Mouse (Mus musculus) urinary bladder, postnatal 14 days (tissue): Measurements from ENCODE around the gene March9.

Experiments
- DNase-seq: peaks from one replicate; pipeline ENCODE4 v3.0.0; 2021; ENCODE audit warnings: low spot score

March9 gene

DNA sequence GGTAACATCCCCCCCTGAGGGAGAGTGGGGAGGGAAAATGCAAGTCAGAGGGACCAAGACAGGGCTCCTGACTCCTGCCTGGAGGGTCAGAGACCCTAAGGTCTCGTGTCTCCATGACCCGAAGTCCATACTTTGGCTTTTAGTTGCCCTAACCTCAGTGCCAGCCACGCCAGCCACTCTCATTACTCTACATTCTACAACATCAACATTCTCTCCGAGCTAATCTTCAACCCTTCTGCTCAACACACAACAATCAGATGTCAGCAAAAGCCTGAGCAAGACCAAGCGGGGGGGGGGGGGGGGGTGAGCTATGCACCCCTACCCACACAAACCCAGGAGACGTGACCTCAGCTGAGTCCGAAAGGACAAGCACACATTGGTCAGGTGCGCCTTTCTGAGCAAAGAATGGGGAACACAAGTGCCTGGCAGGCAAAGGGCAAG is 26.7 kb downstream of the March9 start:
- no peak for DNase-seq

DNA sequence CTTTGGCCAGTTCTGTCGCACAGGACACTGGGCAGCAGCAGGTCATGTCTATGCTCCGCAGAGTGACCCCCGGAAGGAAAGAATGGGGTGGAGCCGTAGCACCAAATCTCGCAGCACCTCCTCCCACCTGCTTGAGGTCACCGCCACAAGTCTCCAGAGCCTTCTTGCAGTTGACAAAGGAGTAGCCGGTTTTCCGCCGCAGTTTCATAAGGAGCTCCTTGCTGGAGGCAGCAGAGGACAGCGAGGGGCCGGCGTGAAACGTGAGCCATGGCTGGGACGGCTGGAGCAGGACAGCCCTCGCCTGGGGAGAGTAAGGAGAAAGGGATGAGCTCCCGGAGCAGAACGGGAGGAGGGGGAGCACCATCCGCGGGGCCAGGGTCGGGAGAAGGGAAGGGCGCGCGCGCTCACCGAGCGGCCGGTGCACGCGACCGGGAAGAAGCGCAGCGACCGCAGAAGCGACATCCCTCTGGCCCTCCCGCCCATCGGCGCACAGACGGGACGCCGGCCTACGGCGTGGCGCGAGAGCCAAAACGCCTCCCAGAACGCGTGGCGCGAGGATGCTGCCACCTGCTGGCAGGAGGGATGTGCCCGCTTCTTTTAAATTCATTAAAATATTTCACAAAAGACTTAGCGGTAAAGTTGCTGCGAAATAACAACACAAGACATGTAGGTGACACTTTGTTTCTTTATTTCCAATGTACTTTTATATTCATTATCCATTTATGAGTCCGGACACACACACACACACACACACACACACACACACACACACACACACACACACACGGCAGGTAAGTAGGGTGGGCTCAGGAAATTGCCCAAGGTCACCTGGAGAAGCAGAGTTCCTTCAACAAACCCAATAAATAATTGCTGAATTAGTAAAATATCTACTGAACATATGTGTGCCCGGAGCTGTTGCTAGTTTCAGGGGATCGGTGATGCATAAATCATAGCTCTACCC is 29.4 kb downstream of the March9 start, which contains the start of gene Tsfm:
Tsfm (minus strand) TSS at position 505 of the 961 bp plus-strand sequence.
- DNase-seq: peak; percentile 94

- DNase-seq: no peak
Observed at GRCm38 (mm10) chr10:127018422-127018821, 41.6 kb downstream of the March9 start.

DNA sequence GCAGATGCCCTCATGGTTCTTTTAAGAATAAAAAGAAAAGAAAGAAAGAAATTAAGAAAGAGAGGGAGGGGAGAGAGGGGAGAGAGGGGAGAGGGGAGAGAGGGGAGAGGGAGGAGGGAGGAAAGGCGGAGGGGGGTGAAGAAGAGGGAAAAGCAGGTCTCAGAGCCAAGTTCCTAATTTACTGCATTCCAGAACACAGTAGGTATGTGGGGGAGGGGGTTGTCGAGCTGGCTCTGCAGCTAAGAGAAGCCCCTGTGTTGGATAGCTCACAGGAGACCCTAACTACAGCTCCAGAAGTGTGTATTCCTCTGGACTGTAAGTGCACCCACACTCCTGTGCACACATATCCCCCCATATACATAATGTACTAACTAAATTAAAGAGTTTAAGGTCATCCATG is 42.9 kb downstream of the March9 start:
- no peak for DNase-seq

- DNase-seq: no peak
Observed at GRCm38 (mm10) chr10:127016488-127016887, 43.5 kb downstream of the March9 start.
